Mouse (Mus musculus): ENCODE measurements at regions not wholly inside any gene's neighbourhood (a gene's known extent, or its start where the extent isn't known, plus 50 kb on each side); places are given as distances from the start of the nearest gene placed in this dataset.

DNA sequence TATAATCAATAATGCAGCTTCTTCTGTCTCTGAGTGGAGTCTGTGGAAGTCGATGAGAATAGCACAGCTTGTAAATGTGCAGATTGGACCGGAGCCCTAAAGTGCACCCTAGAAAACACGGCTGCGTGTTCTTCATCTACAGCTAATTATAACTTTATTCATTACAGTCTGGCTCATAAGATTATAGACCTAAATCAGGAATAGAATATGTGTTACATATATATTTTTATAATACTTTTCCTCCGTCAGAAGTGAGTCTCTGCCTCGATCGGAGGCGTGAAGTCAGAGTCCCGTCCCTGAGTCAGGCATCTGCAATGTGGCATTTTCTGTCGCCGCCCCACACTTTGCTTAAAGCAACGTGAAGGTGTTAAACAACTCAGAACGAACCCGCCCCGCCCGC lies 288.7 kb upstream of the 4930535I16Rik start:
- TF ChIP-seq CTCF (IDR thresholded peaks at IDR 0.05; ENCODE audit: extremely low read depth, insufficient read depth, insufficient read length, insufficient replicate concordance) (no peak), POLR2A (IDR thresholded peaks at IDR 0.05; ENCODE audit: low read depth, low read length) (no peak)
- H3K27me3 ChIP-seq (ENCODE audit: control insufficient read depth, insufficient read depth, low read length) = no peaks in the 10 kb centered on the region
- H3K27ac ChIP-seq (ENCODE audit: insufficient read depth, low read length) = no peak overlapping the region
- no peak overlapping the region for H3K4me3 ChIP-seq (ENCODE audit: extremely low read depth, insufficient read depth, insufficient read length)
- no peaks in the 10 kb centered on the region for H3K4me1 ChIP-seq (ENCODE audit: control insufficient read depth, insufficient read depth, insufficient read length)
- no peaks in the 10 kb centered on the region for H3K36me3 ChIP-seq (ENCODE audit: control insufficient read depth, insufficient read depth, low read length)
- 86% methylated on average over 16 of the region's 16 CpGs for WGBS
- DNase-seq (ENCODE audit: low read depth in 1 of 2, low spot score in 2 of 2) = no peak

DNA sequence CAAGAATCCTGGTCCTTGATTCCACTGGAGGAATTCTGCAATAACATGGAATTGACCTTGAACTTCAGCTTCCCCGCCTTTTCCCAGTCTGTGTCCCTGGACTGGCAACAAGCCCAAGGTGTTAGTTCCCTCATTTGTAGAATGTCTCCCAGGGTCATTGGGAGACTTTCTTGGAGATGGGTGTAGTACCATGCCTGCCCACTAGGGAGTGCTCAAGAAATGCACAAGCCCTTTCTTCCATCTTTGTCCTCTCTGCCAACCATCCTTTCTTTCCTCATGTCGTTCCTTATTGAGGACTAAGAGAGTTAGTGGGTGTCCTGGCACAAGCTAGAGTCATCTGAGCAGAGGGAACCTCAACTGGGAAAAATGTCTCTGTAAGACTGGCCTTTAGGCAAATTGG lies 285.9 kb upstream of the 4930535I16Rik start:
- Histone ChIP-seq H3K4me3 (ENCODE audit: extremely low read depth, insufficient read depth, insufficient read length) (no peak overlapping the region), H3K36me3 (ENCODE audit: control insufficient read depth, insufficient read depth, low read length) (no peaks in the 10 kb centered on the region), H3K4me1 (ENCODE audit: control insufficient read depth, insufficient read depth, insufficient read length) (no peaks in the 10 kb centered on the region), H3K27me3 (ENCODE audit: control insufficient read depth, insufficient read depth, low read length) (no peaks in the 10 kb centered on the region), H3K27ac (ENCODE audit: insufficient read depth, low read length) (no peak overlapping the region)
- WGBS = 74% methylated on average over 2 of the region's 2 CpGs
- no peak for DNase-seq (ENCODE audit: low read depth in 1 of 2, low spot score in 2 of 2)
- TF ChIP-seq POLR2A (IDR thresholded peaks at IDR 0.05; ENCODE audit: low read depth, low read length) (no peak), CTCF (IDR thresholded peaks at IDR 0.05; ENCODE audit: extremely low read depth, insufficient read depth, insufficient read length, insufficient replicate concordance) (no peak)

DNA sequence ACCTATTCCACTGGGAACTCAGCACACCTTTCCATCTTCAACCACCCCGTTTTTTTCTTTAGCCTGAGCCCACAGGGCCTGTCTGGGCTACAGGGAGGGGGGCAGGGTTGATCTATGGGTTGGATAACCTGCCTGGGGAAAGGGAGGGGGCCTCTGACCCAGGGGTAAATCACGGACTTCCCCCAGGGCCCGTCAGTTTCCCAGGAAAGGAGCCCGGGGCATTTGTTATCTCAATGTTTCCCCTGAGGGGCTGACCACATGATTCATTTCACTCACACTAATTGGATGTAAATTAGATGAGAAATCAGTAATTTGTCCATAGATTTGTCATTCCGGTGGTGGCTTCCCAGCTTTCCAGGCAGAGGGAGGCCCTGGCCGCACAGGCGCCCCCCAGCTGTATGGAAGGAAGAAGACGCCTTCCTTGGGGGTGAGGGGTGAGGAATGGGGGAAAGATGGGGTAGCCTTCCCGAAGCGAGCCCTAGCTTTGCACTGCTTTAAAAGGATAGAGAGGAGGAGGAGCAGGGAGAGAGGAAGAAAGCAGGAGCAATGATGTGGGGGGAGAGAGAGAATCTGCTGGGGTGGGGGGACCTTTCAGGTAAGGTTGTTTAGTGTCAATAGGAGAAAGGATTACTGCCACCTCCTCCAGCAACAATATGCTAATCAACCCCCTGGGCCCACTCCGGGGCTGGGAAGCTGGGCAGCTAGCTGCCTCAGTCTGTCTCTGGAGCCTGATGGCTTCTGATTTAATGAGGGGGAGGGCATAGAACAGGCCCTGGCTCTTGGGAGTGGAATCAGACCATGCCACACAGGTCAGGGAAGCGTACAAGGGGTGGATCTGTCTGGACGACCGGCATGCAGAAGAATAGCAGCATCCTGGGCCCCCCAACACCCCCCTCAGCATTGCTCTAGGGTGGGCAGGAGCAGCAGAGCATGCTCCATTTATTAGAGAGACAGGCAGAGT lies 282.3 kb upstream of the 4930535I16Rik start:
- no peaks in the 10 kb centered on the region for H3K4me1 ChIP-seq (ENCODE audit: control insufficient read depth, insufficient read depth, insufficient read length)
- no peak overlapping the region for H3K4me3 ChIP-seq (ENCODE audit: extremely low read depth, insufficient read depth, insufficient read length)
- DNase-seq (ENCODE audit: low read depth in 1 of 2, low spot score in 2 of 2) = no peak
- H3K36me3 ChIP-seq (ENCODE audit: control insufficient read depth, insufficient read depth, low read length) = no peaks in the 10 kb centered on the region
- H3K27me3 ChIP-seq (ENCODE audit: control insufficient read depth, insufficient read depth, low read length) = no peaks in the 10 kb centered on the region
- 53% methylated on average over 14 of the region's 14 CpGs for WGBS
- TF ChIP-seq CTCF (IDR thresholded peaks at IDR 0.05; ENCODE audit: extremely low read depth, insufficient read depth, insufficient read length, insufficient replicate concordance) (no peak), POLR2A (IDR thresholded peaks at IDR 0.05; ENCODE audit: low read depth, low read length) (no peak)
- no peak overlapping the region for H3K27ac ChIP-seq (ENCODE audit: insufficient read depth, low read length)

DNA sequence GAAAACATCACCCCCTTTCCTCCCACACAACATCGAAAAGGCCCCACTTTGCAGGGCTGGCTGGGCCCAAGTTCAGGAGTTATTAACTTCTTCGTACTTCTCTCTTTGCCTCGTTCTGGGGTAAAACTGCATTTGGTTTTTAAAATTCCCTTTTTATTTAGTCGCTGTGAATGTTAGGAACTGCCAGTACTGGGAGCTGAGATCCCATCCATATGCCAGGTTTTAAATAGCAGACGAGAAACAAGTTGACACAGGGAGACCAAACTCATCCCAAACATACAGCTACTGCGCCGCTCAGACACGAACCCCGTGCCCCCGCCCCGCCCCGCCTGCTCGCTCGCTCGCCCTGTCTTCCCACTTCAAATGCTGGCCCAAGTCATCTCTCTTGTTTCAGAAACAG lies 281.0 kb upstream of the 4930535I16Rik start:
- no peak for DNase-seq (ENCODE audit: low read depth in 1 of 2, low spot score in 2 of 2)
- H3K27me3 ChIP-seq (ENCODE audit: control insufficient read depth, insufficient read depth, low read length) = no peaks in the 10 kb centered on the region
- no peak overlapping the region for H3K4me3 ChIP-seq (ENCODE audit: extremely low read depth, insufficient read depth, insufficient read length)
- 75% methylated on average over 15 of the region's 15 CpGs for WGBS
- H3K36me3 ChIP-seq (ENCODE audit: control insufficient read depth, insufficient read depth, low read length) = no peaks in the 10 kb centered on the region
- no peaks in the 10 kb centered on the region for H3K4me1 ChIP-seq (ENCODE audit: control insufficient read depth, insufficient read depth, insufficient read length)
- TF ChIP-seq POLR2A (IDR thresholded peaks at IDR 0.05; ENCODE audit: low read depth, low read length) = no peak
- no peak for TF ChIP-seq CTCF (IDR thresholded peaks at IDR 0.05; ENCODE audit: extremely low read depth, insufficient read depth, insufficient read length, insufficient replicate concordance)
- H3K27ac ChIP-seq (ENCODE audit: insufficient read depth, low read length) = no peak overlapping the region

DNA sequence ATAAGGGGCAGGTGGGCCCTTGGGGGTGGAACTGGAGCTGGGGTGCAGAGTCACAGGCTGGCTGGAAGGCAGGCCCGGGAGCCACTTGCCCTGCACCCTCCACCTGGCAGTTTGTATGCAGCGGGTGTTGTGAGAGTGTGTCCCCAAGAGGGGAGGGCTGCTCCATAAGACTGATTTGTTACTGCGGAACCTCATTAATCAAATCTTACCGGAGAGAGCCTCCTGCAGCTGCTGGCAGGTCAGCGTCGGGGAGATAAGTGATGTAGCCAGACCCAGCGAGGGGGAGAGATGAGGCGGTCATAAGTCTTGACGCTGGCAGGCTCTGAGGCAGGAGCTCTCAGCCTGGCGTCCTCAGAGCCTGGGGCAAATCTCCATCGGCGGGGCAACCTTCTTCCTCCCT lies 278.9 kb upstream of the 4930535I16Rik start:
- TF ChIP-seq POLR2A (IDR thresholded peaks at IDR 0.05; ENCODE audit: low read depth, low read length) = no peak
- no peak for TF ChIP-seq CTCF (IDR thresholded peaks at IDR 0.05; ENCODE audit: extremely low read depth, insufficient read depth, insufficient read length, insufficient replicate concordance)
- Histone ChIP-seq H3K27me3 (ENCODE audit: control insufficient read depth, insufficient read depth, low read length) (no peaks in the 10 kb centered on the region), H3K4me3 (ENCODE audit: extremely low read depth, insufficient read depth, insufficient read length) (no peak overlapping the region), H3K36me3 (ENCODE audit: control insufficient read depth, insufficient read depth, low read length) (no peaks in the 10 kb centered on the region), H3K4me1 (ENCODE audit: control insufficient read depth, insufficient read depth, insufficient read length) (no peaks in the 10 kb centered on the region), H3K27ac (ENCODE audit: insufficient read depth, low read length) (no peak overlapping the region)
- DNase-seq (ENCODE audit: low read depth in 1 of 2, low spot score in 2 of 2) = no peak
- 53% methylated on average over 12 of the region's 12 CpGs for WGBS

DNA sequence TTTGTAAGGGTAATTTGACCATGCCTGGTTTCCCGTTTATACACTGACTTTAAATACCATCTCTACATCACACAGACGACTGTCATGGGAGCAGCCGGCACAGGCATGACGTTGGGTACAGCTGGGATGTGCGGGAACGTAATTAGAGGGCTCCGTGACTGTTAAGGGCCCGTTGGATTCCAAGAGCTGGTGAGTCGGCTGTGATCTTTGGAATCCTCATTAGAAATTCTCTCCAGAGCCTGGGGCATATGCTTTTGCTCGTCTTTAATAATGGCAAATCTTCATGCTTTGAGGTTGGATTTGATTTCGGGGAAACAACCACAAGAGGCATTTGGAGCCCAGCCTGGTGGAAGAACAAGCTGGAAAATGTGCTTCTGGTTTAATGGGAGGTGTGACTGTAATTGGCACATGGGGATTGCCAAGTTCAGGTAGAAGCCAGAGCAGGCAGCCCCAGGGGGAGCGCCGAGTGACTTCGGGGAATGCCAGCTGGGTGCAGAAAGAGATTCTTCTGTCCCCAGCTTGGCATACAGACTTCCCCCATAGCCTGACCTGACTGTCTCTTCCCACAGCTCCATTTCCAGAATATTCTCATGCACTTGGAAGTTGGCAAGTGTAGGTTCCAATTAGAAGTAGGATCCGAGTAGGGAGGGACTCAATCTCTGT lies 275.4 kb upstream of the 4930535I16Rik start:
- TF ChIP-seq POLR2A (IDR thresholded peaks at IDR 0.05; ENCODE audit: low read depth, low read length) (no peak), CTCF (IDR thresholded peaks at IDR 0.05; ENCODE audit: extremely low read depth, insufficient read depth, insufficient read length, insufficient replicate concordance) (no peak)
- no peak for DNase-seq (ENCODE audit: low read depth in 1 of 2, low spot score in 2 of 2)
- 87% methylated on average over 15 of the region's 15 CpGs for WGBS

More for the DNA sequence above, 275.4 kb upstream of the 4930535I16Rik start:
- no peak overlapping the region for H3K4me3 ChIP-seq (ENCODE audit: extremely low read depth, insufficient read depth, insufficient read length)
- no peaks in the 10 kb centered on the region for H3K36me3 ChIP-seq (ENCODE audit: control insufficient read depth, insufficient read depth, low read length)
- no peaks in the 10 kb centered on the region for H3K4me1 ChIP-seq (ENCODE audit: control insufficient read depth, insufficient read depth, insufficient read length)
- H3K27ac ChIP-seq (ENCODE audit: insufficient read depth, low read length) = no peak overlapping the region
- no peaks in the 10 kb centered on the region for H3K27me3 ChIP-seq (ENCODE audit: control insufficient read depth, insufficient read depth, low read length)

Data from spleen, adult 2 months (tissue).